Mouse (Mus musculus) limb, embryonic 13.5 days (tissue): ENCODE data around the gene Phf21a. TPM values are rescaled to one million over a fixed set of nuclear protein-coding genes. Genes with fewer than 3 reads are reported as not detected.

Experiments used
- ATAC-seq: fragments of 200-750 bp; cut with Nextera tagmentation; 2 replicates; pipeline ENCODE4 v1.8.0; 2017; ENCODE audit warnings: low read depth, moderate number of reproducible peaks, moderate TSS enrichment; ENCODE audit not compliant: low FRiP score
- H3K27ac ChIP-seq: fragments of 300-500 bp; sonication (generic); 2 replicates; pipeline ENCODE4 v1.5.1; 2015; ENCODE audit warnings: inconsistent platforms, mild to moderate bottlenecking, moderate library complexity
- H3K27me3 ChIP-seq: fragments of 300-500 bp; sonication (generic); 2 replicates; pipeline ENCODE4 v1.6.1; 2015; ENCODE audit warnings: mild to moderate bottlenecking, inconsistent platforms
- H3K36me3 ChIP-seq: fragments of 300-500 bp; sonication (generic); 2 replicates; pipeline ENCODE4 v1.6.1; 2015; ENCODE audit warnings: inconsistent platforms, mild to moderate bottlenecking, moderate library complexity
- H3K4me1 ChIP-seq: fragments of 300-500 bp; sonication (generic); 2 replicates; pipeline ENCODE4 v1.6.1; 2015; ENCODE audit warnings: inconsistent platforms
- H3K4me2 ChIP-seq: fragments of 300-500 bp; sonication (generic); replicated peaks from 2 replicates; pipeline ENCODE4 v1.6.1; 2015; ENCODE audit warnings: inconsistent platforms, mild to moderate bottlenecking, moderate library complexity
- H3K4me3 ChIP-seq: fragments of 300-500 bp; sonication (generic); 2 replicates; pipeline ENCODE4 v1.5.1; 2015; ENCODE audit warnings: moderate library complexity, mild to moderate bottlenecking, inconsistent platforms
- H3K9ac ChIP-seq: fragments of 300-500 bp; sonication (generic); 2 replicates; pipeline ENCODE4 v1.6.1; 2015; ENCODE audit warnings: mild to moderate bottlenecking, inconsistent platforms
- H3K9me3 ChIP-seq: fragments of 300-500 bp; sonication (generic); 2 replicates; pipeline ENCODE4 v1.6.1; 2016; ENCODE audit warnings: inconsistent platforms
- WGBS: fragments of 180-500 bp; shearing (Covaris S2); methylation state at CpG from one replicate; pipeline ENCODE4 v1.1.7; 2015; 5-methylcytosine and 5-hydroxymethylcytosine counted together
- polyA plus RNA-seq: library from polyadenylated mRNA; unstranded; fragments of >200 nt; fragmentation: Nextera tagmentation; extraction: Ambion mirVana; gene quantifications from 2 replicates; pipeline ENCODE4 v1.2.1, GENCODE M21; 2015

The Phf21a gene
- polyA plus RNA-seq, 1 experiment from 2014 or later: 46.8 TPM

DNA sequence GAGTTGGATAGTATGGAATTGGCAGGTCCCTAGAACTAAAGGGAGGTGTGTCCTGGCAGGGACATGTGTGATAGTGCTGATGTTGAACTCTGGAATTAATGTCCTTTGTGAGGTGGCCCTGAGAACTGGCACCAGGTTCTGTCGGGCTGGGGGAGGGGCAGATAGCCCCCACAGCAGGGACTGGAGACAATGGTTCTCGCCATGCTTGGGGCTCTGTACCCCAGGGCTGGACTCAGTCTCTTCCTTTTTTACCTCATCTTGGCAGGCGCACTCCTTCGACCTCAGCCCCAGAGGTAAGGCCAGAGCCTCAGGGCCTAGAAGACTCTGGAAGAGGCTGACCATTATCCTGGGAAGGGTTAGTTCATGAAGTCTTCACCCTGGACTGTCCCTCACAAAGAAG lies 289.8 kb downstream of the Phf21a start:
- peaks cover 3% of the 10 kb centered on the region; the same call in 1 of the 2 replicates for H3K4me1 ChIP-seq
- no peak for ATAC-seq

DNA sequence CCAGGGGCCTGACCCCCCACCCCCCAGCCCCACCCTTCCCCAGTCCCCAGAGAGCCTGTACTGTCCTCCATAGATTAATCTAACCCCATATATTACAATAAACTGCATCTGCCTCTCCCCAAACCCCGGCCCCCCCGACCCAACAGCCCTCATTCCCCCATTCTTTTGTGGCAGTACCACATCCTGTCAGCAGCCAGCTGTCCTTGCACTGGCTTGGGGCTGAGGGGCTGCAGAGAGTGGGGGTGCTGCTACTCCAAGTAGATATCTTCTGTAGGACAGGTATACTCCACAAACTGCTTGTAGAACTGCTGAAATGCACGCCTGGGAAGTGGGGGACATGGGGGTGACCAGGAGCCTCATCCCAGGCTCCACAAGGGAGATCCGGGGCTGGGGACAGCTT lies 291.2 kb downstream of the Phf21a start:
- Histone ChIP-seq H3K27me3 (no peaks in the 10 kb centered on the region), H3K9me3 (no peaks in the 10 kb centered on the region), H3K4me3 (no peak overlapping the region), H3K36me3 (peaks cover 82% of the 10 kb centered on the region), H3K9ac (no peak overlapping the region), H3K27ac (no peak overlapping the region), H3K4me1 (peaks cover 14% of the 10 kb centered on the region), H3K4me2 (no peak overlapping the region)
- ATAC-seq: no peak
- WGBS: 80% methylated on average over 4 of the region's 4 CpGs

More for the DNA sequence above, 289.8 kb downstream of the Phf21a start:
- whole genome bisulfite sequencing: 83% methylated on average over 4 of the region's 4 CpGs
- H3K27me3 ChIP-seq: no peaks in the 10 kb centered on the region
- no peak overlapping the region for H3K27ac ChIP-seq
- H3K4me2 ChIP-seq: no peak overlapping the region
- peaks cover 94% of the 10 kb centered on the region for H3K36me3 ChIP-seq
- H3K9me3 ChIP-seq: no peaks in the 10 kb centered on the region
- H3K9ac ChIP-seq: no peak overlapping the region
- no peak overlapping the region for H3K4me3 ChIP-seq

DNA sequence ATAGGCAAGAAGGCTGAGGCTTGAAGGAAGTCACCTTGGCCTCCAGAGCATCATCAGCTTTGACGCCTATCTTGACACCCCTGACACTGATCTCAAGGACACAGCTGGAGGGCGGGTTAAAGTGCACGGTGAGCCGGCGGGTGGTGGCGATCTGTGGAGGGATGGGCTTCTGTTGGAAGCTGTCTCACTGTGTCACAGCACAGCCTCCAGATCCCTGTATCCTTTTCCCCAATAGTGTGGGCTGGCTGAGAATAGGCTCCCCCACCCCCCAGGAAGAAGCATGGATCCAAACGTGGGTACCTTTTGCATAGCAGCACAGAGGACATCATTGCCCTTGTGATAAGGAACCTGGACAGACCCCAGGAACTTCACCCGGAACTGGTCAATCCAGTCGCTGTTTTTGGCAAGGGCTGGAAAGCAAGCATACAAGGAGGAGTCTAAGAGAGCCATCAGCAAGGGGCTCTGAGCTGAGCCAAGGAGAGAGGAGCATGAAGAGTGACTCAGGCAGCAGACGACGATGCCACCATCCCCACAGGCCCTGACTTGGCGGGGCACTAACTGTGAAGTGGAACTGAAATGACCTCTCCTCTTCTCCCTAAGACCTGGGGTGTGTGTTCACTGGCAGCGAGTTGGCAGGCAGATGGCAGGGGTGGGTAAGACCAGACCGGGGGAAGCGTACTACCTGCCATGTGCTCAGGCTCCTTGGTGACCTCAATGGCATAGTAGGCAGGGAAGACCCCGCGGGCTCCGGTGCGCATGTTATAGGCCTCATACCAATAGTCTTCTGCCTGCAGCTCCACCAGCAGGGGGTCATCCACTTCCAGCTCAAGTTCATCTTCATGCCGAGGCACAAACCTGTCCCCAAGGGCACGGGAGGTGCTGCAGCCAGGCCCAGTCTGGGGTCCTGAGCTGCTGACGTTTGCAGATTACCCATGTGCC lies 292.5 kb downstream of the Phf21a start:
- no peaks in the 10 kb centered on the region for H3K27me3 ChIP-seq
- no peak overlapping the region for H3K9ac ChIP-seq
- H3K27ac ChIP-seq: no peak overlapping the region
- no peak overlapping the region for H3K4me2 ChIP-seq
- WGBS: 84% methylated on average over 22 of the region's 22 CpGs
- H3K4me1 ChIP-seq: peaks cover 22% of the 10 kb centered on the region
- no peak for ATAC-seq
- H3K36me3 ChIP-seq: peaks cover 69% of the 10 kb centered on the region
- H3K9me3 ChIP-seq: no peaks in the 10 kb centered on the region
- no peak overlapping the region for H3K4me3 ChIP-seq

DNA sequence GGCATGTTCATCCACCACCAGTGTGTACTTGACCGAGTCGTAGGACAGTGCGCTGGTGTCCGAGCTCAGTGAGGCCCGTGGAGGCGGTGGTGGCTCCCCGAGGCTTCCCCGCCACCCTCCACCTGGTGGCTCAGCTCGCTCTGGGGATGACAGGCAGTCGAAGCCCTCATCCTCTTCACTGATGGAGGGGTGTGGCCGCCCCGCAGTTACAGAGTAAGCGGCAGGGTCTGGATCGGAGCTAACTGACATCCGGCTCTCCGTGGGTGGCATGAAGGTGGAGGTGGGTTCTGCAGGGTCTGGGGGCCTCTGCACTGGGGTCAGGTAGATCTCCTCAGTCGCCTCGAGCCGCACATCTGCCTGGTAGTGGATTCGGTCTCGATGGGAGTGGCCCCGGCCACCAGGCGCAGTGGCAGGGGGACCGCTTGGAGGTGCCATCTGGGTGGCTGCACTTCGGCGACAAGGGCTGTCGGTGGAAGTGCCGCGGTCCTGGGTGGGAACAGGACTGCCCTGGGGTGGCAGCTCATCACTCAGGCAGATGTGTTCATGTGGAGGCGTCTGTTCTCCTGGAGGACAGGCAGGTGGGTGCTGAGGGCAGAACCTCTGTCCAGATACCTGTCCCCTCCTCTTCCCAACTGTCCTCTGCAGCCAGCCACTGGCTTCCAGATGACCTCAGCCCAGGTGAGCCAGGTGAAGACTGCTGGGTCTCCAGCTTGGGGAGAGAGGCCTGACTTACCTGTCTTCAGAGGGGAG lies 294.1 kb downstream of the Phf21a start:
- H3K27ac ChIP-seq: no peak overlapping the region
- WGBS: 89% methylated on average over 30 of the region's 30 CpGs
- no peaks in the 10 kb centered on the region for H3K9me3 ChIP-seq
- no peak overlapping the region for H3K4me3 ChIP-seq
- ATAC-seq: no peak
- no peaks in the 10 kb centered on the region for H3K27me3 ChIP-seq
- peaks cover 36% of the 10 kb centered on the region for H3K4me1 ChIP-seq
- H3K9ac ChIP-seq: no peak overlapping the region
- H3K36me3 ChIP-seq: peaks cover 53% of the 10 kb centered on the region
- H3K4me2 ChIP-seq: no peak overlapping the region

DNA sequence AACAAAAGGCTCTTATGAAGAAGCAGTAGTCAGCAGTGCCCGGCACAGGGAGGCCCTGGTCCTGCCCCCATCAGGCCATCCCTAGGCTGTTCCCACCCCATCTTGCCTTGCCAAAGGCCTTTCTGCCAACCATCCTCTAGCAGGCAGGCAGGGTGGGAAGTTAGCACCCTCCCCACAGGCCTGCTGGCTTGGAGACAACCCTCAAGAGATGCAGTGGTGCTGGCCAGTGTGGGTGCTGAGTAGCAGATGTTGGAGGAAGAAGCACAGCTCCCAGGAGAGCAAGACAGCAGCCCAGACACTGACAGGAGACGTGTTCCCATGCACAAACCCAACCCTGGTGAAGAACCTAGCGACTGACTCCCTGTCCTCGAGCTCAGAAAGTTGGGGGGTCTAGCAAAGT lies 294.7 kb downstream of the Phf21a start:
- ATAC-seq: no peak
- H3K9me3 ChIP-seq: no peaks in the 10 kb centered on the region
- 88% methylated on average over 4 of the region's 4 CpGs for WGBS
- H3K27me3 ChIP-seq: no peaks in the 10 kb centered on the region
- peaks cover 47% of the 10 kb centered on the region for H3K36me3 ChIP-seq
- H3K9ac ChIP-seq: peak overlapping the region; percentile 80; the same call in 1 of the 2 replicates
- peak overlapping the region; percentile 73 for H3K4me3 ChIP-seq
- H3K4me1 ChIP-seq: peaks cover 42% of the 10 kb centered on the region
- peak overlapping the region; percentile 91 for H3K4me2 ChIP-seq
- H3K27ac ChIP-seq: no peak overlapping the region

DNA sequence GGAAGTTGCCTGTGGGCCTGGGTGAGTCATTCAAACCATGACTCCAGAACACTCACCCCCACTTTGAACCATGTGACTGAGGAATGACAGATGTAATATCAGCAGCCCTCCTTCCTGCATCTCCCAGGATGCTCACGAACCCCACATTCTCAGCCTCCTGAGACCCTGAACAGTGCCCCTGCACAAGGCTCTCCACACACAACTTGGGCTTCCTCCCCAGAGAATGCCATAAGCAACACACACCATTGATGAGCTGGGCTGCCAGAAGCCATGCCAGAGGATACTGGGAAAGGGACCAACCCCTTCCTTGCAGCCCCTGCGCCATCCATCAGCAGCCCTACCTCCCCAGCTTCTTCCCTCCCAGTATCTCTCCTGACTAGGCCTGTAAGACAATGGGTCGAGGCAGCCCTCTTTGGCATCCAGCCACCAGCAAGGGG lies 295.2 kb downstream of the Phf21a start:
- Histone ChIP-seq H3K36me3 (peaks cover 42% of the 10 kb centered on the region), H3K9me3 (no peaks in the 10 kb centered on the region), H3K4me1 (peaks cover 47% of the 10 kb centered on the region), H3K27me3 (no peaks in the 10 kb centered on the region), H3K9ac (peak overlapping the region; percentile 80), H3K4me3 (peak overlapping the region; percentile 73), H3K27ac (no peak overlapping the region; the same call in 1 of the 2 replicates), H3K4me2 (peak overlapping the region; percentile 91)
- WGBS: 59% methylated on average over 3 of the region's 3 CpGs
- no peak for ATAC-seq

DNA sequence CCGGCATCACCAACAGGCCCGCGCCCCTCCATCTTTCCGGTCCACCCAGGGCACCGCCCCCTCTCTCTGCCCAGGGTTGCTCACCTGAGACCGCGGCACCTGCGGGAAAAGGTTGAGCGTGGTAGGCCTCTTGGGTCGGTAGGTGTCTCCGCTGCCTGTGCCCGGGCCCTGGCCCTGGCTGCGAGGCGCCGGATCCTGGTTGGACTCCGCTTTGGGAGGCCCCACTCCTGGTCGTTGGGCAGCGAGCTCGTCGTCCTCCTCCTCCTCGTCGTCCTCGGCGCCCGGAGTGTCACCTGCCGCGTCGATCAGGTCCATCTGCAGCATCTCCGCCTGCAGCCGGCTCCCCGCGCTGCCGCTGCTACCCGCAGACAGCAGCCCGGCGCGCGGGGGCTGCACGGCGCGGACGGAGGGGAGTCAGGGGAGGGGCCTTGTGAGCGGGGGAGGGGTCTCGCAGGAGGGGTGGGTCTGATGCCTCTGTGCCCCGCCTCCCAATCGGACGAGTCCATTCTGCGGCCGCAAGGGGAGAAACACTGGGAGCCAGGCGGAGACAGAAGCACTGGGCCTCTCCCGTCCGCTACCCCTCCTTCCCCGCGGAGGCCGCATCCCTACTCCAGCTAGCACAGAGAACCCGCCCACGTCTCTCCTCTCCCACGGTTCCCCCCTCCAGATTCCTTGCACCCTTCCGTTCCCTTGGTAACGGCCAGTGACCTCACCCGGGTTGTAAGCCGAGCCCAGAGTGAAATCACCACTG lies 296.1 kb downstream of the Phf21a start:
- H3K27ac ChIP-seq: peak overlapping the region; percentile 82; the same call in 1 of the 2 replicates
- no peaks in the 10 kb centered on the region for H3K27me3 ChIP-seq
- H3K9ac ChIP-seq: peak overlapping the region; percentile 80
- peak; percentile 90 for ATAC-seq
- WGBS: 1% methylated on average over 62 of the region's 62 CpGs
- no peaks in the 10 kb centered on the region for H3K9me3 ChIP-seq
- H3K36me3 ChIP-seq: peaks cover 34% of the 10 kb centered on the region
- peaks cover 49% of the 10 kb centered on the region for H3K4me1 ChIP-seq
- peak overlapping the region; percentile 73 for H3K4me3 ChIP-seq
- H3K4me2 ChIP-seq: peak overlapping the region; percentile 91

DNA sequence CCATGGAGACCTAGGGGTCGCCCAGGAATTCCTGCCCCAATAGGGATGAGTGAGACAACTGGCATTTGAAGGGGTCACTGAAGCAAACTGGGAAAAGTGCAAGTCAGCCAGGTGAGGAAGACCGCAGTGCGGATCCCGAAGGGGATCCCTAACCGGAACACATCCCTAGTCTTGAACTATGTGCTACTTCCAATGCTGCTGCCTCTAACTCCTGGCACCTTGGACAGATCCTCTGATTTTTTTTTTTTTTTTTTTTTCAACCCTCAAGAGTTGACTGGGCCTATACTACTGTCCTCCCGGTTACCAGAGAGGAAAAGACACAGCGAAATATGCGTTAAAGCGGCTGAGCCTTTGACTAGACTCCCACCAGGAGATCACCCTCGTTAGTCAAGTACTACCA lies 296.7 kb downstream of the Phf21a start:
- Histone ChIP-seq H3K36me3 (peaks cover 28% of the 10 kb centered on the region), H3K4me1 (peaks cover 49% of the 10 kb centered on the region), H3K27me3 (no peaks in the 10 kb centered on the region), H3K9me3 (no peaks in the 10 kb centered on the region), H3K4me2 (peak overlapping the region; percentile 91), H3K9ac (no peak overlapping the region), H3K27ac (peak overlapping the region; percentile 82; the same call in 1 of the 2 replicates), H3K4me3 (peak overlapping the region; percentile 73)
- ATAC-seq: peak; percentile 38; the same call in 1 of the 2 replicates
- 3% methylated on average over 10 of the region's 10 CpGs for WGBS

DNA sequence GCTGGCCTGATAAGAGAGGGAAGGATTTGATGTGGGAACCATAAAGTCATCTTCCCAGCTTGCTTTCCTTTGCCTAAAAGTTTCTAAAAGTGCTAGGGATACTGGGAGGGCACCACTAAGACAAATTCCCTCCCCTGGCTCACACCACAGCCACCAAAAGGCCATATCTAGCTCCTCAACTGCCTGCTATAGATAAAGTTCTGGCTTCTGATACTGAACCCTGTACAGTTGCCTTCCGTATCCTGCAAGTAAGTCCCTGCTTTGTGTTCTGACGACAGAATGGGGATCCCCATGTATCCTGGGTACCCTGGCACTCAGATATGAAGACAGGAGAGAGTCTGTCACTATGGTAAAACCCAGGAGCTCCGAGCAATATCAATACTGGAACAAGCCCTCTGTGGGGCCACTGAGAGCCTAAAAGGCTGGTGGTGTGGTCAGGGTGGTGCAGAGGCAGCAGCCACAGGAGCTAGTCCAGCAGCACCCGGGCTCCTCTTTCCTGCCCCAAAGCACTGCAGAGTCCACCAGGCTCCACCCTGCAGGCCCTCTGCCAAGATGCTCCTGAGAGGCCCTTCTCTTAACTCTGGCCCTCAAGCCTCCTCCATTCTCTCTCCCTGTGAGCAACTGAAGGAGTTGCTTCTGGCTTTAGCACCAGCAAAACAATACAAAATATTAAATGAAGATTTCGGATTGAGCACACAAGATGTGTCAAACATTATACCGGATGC lies 297.5 kb downstream of the Phf21a start:
- Histone ChIP-seq H3K36me3 (peaks cover 21% of the 10 kb centered on the region), H3K9me3 (no peaks in the 10 kb centered on the region), H3K27me3 (no peaks in the 10 kb centered on the region), H3K4me1 (peaks cover 49% of the 10 kb centered on the region), H3K4me2 (peak overlapping the region; percentile 91; the same call in 1 of the 2 replicates), H3K9ac (no peak overlapping the region), H3K4me3 (0 out of 2 replicates have a peak overlapping the region, but pooled peaks have one; percentile 73), H3K27ac (no peak overlapping the region)
- ATAC-seq: no peak
- 80% methylated on average over 6 of the region's 6 CpGs for WGBS

DNA sequence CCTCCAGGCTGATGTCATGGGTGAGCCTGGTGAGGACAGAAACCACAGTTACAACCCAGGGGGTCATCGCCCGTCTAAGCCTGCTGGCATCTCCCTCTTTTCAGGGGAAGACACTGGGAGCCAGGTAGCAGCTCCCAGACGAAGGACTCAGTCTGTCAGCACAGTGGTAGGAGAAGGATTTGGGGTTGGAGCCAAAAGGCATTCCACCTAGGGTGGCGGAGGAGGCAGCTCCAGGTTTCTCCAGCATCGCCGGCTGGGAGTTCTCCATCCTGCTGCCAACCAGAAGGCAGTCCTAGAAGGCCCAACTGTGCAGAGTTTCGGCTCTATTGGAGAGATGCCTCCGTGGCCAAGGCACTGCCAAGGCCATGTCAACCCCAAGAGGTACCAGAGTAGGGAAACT lies 298.2 kb downstream of the Phf21a start:
- Histone ChIP-seq H3K4me2 (peak overlapping the region; percentile 73), H3K9ac (no peak overlapping the region), H3K36me3 (peaks cover 13% of the 10 kb centered on the region), H3K27ac (no peak overlapping the region), H3K4me1 (peaks cover 49% of the 10 kb centered on the region), H3K9me3 (no peaks in the 10 kb centered on the region), H3K27me3 (no peaks in the 10 kb centered on the region), H3K4me3 (no peak overlapping the region)
- 86% methylated on average over 8 of the region's 8 CpGs for whole genome bisulfite sequencing
- no peak for ATAC-seq

DNA sequence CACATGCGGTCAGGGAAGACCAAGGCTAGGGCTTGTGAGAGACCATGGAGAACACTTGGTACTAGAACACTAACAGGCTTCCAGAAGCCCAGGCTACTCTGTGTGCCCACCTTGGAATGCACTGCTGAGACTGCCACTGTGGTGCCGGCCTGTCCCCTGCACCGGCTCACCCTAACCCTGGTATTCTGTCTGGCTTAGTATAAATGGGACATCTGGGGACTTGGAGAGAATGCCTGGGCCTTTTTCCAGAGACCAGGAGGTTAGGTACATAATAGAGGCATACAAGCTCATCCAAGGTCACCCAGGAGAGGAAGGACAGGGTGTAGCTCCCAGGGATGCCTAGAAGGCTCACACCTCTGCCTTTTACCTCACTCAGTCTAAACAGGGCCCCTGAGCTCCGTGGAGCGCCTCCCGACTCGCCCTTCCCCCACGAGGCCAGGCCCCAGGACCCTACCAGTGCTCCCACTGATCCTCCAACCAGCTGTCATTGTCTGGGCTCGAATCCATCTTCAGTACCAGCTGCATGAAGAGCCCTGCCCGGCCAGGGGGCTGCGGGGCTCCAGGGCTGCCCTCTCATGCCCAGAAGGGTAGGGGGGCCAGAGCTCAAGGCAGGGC lies 298.9 kb downstream of the Phf21a start:
- 18% methylated on average over 11 of the region's 11 CpGs for WGBS
- Histone ChIP-seq H3K36me3 (peaks cover 6% of the 10 kb centered on the region), H3K4me1 (peaks cover 49% of the 10 kb centered on the region), H3K4me3 (peak overlapping the region; percentile 46), H3K4me2 (peak overlapping the region; percentile 73), H3K9ac (peak overlapping the region; percentile 62), H3K9me3 (no peaks in the 10 kb centered on the region), H3K27me3 (no peaks in the 10 kb centered on the region), H3K27ac (peak overlapping the region; percentile 86)
- no peak for ATAC-seq
